Mouse (Mus musculus) kidney, embryonic 16.5 days (tissue): Measurements from ENCODE around the gene Ushbp1. TPM values are rescaled to one million over a fixed set of nuclear protein-coding genes. Genes with fewer than 3 reads are reported as not detected.
A peak's percentile ranks its signal among the peaks of the same experiment; 100 is the strongest.

ENCODE experiments used
- ATAC-seq: fragments of 200-750 bp; cut with Nextera tagmentation; 2 replicates; pipeline ENCODE4 v1.8.0; 2017; ENCODE audit warnings: moderate TSS enrichment; ENCODE audit not compliant: low FRiP score, low TSS enrichment
- H3K27ac ChIP-seq: fragments of 300-500 bp; sonication (generic); 2 replicates; pipeline ENCODE4 v1.5.1; 2014; ENCODE audit warnings: low read length
- H3K27me3 ChIP-seq: fragments of 300-500 bp; sonication (generic); 2 replicates; pipeline ENCODE4 v1.6.1; 2014; ENCODE audit warnings: low read length, control low read depth, mixed read lengths; ENCODE audit not compliant: insufficient read depth
- H3K36me3 ChIP-seq: fragments of 300-500 bp; sonication (generic); 2 replicates; pipeline ENCODE4 v1.6.1; 2014; ENCODE audit warnings: low read length, control low read depth, mixed read lengths; ENCODE audit not compliant: insufficient read depth
- H3K4me1 ChIP-seq: fragments of 300-500 bp; sonication (generic); 2 replicates; pipeline ENCODE4 v1.6.1; 2014; ENCODE audit warnings: low read length, control low read depth, mixed read lengths; ENCODE audit not compliant: insufficient read depth
- H3K4me2 ChIP-seq: fragments of 300-500 bp; sonication (generic); replicated peaks from 2 replicates; pipeline ENCODE4 v1.6.1; 2014; ENCODE audit warnings: low read depth, low read length
- H3K4me3 ChIP-seq: fragments of 300-500 bp; sonication (generic); 2 replicates; pipeline ENCODE4 v1.5.1; 2014; ENCODE audit warnings: mild to moderate bottlenecking, low read length
- H3K9ac ChIP-seq: fragments of 300-500 bp; sonication (generic); replicated peaks from 2 replicates; pipeline ENCODE4 v1.6.1; 2014; ENCODE audit warnings: low read length
- H3K9me3 ChIP-seq: fragments of 300-500 bp; sonication (generic); 2 replicates; pipeline ENCODE4 v1.6.1; 2016; ENCODE audit warnings: low read length, control low read depth
- WGBS: fragments of 180-500 bp; shearing (Covaris S2); extraction: QIAGEN DNeasy Blood & Tissue Kit; methylation state at CpG from one replicate; pipeline ENCODE4 v1.1.7; 2014; 5-methylcytosine and 5-hydroxymethylcytosine counted together
- polyA plus RNA-seq: library from polyadenylated mRNA; unstranded; fragments of >200 nt; fragmentation: Nextera tagmentation; extraction: Ambion mirVana; gene quantifications from 2 replicates; pipeline ENCODE4 v1.2.1, GENCODE M21; 2015

Gene Ushbp1
- polyA plus RNA-seq, 1 experiment from 2014 or later: 31.2 TPM

GRCm38 (mm10) chr8:71406099-71407015 lies 10.8 kb upstream of the Ushbp1 start:
- Histone ChIP-seq H3K4me3 (peak overlapping the region; percentile 80), H3K27ac (peak overlapping the region; percentile 61; the same call in 1 of the 2 replicates), H3K9me3 (no peaks in the 10 kb centered on the region), H3K9ac (peak overlapping the region; percentile 84), H3K4me1 (peaks cover 20% of the 10 kb centered on the region), H3K36me3 (peaks cover 30% of the 10 kb centered on the region), H3K27me3 (no peaks in the 10 kb centered on the region), H3K4me2 (peak overlapping the region; percentile 94)
- WGBS: under 1% methylated on average over 55 of the region's 55 CpGs
- peak; percentile 89 for ATAC-seq

DNA sequence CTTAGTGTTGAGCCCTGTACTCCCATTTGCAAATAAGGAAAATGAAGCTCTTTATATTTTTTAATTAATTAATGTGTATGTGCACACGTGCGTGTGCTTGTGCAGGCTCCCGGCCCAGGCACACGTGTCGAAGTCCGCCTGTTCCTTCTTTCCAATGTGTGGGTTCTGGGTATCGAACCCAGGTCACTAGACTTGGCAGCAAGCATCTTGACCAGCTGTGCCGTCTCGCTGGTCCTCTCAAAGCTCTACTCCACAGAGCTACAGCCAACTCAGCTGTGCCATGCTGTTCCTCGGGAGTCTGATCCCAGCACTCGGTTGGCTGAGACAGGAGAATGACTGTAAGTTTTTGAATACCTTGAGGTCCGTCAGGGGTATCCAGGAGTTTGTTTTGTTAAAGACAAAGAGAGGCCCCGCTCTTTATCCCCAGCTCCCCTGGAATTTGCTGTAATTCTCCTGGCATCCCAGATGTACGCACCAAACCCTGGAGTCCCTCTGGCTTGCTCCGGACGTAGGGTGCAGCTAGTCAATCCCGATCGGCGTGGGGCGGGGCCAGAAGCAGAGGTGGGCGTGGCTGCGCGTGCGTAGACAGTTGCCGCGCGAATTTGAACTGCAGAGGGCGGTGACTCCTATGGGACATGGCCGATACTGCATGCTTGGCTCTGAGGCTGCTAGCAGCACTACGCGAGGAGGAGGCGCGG lies 9.9 kb upstream of the Ushbp1 start, which contains the start of gene Ankle1:
Ankle1 (plus strand) TSS at position 610 of the 698 bp plus-strand sequence.
- Histone ChIP-seq H3K4me1 (peaks cover 19% of the 10 kb centered on the region), H3K4me3 (peak within 1 kb of the TSS; percentile 80), H3K27me3 (no peaks in the 10 kb centered on the region), H3K27ac (peak within 1 kb of the TSS; percentile 80), H3K4me2 (peak within 1 kb of the TSS; percentile 94), H3K9me3 (no peaks in the 10 kb centered on the region), H3K36me3 (peaks cover 36% of the 10 kb centered on the region), H3K9ac (peak within 1 kb of the TSS; percentile 84)
- ATAC-seq: peak; percentile 91
- 17% methylated on average over 33 of the region's 33 CpGs for WGBS

DNA sequence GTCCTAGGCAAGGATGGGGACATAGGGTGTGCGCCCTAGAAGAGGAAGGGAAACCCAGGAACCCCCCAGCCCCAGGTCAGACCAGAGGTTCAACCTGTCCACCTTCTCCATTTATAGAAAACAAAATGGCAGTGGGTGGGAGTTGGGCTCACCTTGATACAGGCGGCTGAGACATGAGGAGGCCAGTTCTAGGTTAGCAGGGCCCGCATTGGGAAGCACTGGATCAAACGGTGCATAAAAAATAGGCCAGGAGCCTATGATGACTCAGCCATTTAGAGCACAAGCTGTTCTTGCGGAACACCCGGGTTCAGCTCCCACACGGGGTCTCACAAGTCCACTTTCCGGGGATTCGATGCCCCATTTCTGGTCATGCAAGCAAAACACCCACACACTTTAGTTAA lies 9.3 kb upstream of the Ushbp1 start:
- Histone ChIP-seq H3K27me3 (no peaks in the 10 kb centered on the region), H3K27ac (no peak overlapping the region), H3K9me3 (no peaks in the 10 kb centered on the region), H3K4me1 (peaks cover 19% of the 10 kb centered on the region), H3K4me3 (peak overlapping the region; percentile 80; the same call in 1 of the 2 replicates), H3K9ac (no peak overlapping the region), H3K36me3 (peaks cover 39% of the 10 kb centered on the region), H3K4me2 (peak overlapping the region; percentile 94; the same call in 1 of the 2 replicates)
- WGBS: 62% methylated on average over 9 of the region's 9 CpGs
- no peak for ATAC-seq

DNA sequence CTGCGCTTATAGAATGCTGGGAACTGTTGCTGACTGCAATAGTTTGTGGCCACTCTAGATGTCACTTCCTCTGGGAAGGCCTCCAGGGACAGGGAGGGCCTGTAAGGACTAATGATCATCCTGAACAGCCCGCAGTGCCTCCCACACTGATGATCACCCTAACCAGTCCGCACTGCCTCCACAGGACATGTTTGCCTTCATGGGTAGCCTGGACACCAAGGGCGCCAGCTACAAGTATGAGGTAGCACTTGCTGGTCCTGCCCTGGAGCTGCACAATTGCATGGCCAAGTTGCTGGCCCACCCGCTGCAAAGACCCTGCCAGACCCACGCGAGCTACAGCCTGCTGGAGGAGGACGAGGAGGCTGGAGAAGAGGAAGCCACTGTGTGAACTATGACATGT lies 8.4 kb upstream of the Ushbp1 start:
- peaks cover 37% of the 10 kb centered on the region for H3K36me3 ChIP-seq
- no peak overlapping the region for H3K4me2 ChIP-seq
- H3K9me3 ChIP-seq: no peaks in the 10 kb centered on the region
- WGBS: 93% methylated on average over 8 of the region's 8 CpGs
- H3K27me3 ChIP-seq: no peaks in the 10 kb centered on the region
- ATAC-seq: no peak
- peaks cover 19% of the 10 kb centered on the region for H3K4me1 ChIP-seq
- no peak overlapping the region for H3K9ac ChIP-seq
- no peak overlapping the region for H3K4me3 ChIP-seq
- no peak overlapping the region for H3K27ac ChIP-seq

DNA sequence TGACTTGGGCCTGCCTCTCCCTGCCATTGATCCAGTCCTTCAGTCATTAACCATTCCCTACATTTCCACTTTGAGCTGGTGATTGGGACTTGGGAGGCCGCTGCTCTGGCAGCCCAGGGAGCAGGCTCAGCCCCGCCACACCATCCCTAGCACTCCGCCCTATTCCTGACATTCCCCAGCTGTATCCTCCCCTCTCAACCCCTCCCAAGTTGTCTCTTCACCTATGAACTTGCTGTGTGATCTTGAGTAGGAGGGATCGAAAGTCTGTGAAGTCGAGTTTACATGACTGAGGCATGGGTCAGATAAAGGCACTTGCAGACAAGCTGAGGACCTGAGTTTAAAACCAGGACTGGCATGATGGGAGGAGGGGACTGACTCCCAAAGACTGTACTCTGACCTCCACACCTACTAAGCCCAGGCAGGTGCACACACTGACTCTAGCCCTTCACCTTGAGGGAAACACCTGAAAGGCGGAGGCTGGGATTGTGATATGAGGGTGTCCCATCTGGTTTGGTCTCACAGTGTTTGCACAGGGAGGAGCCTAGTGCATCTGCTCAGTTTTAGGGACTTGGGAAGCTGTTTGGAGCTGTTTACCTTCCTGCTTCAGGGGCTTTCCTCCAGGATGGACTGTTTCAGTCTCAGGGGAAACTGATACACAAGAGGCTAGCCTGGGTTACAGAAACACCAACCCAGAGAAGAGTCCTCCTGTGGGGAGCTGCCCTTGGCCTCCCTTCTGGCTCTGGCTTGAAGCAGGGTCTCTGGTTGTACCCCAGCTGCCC lies 7.7 kb upstream of the Ushbp1 start:
- H3K4me1 ChIP-seq: peaks cover 19% of the 10 kb centered on the region
- no peaks in the 10 kb centered on the region for H3K27me3 ChIP-seq
- ATAC-seq: no peak
- 68% methylated on average over 6 of the region's 6 CpGs for WGBS
- H3K36me3 ChIP-seq: peaks cover 36% of the 10 kb centered on the region
- H3K4me3 ChIP-seq: no peak overlapping the region
- H3K9me3 ChIP-seq: no peaks in the 10 kb centered on the region
- H3K4me2 ChIP-seq: no peak overlapping the region
- no peak overlapping the region for H3K27ac ChIP-seq
- no peak overlapping the region for H3K9ac ChIP-seq

GRCm38 (mm10) chr8:71402446-71402964 lies 6.9 kb upstream of the Ushbp1 start:
- no peak overlapping the region for H3K9ac ChIP-seq
- no peak overlapping the region for H3K4me2 ChIP-seq
- peaks cover 21% of the 10 kb centered on the region for H3K4me1 ChIP-seq
- 76% methylated on average over 9 of the region's 9 CpGs for WGBS
- H3K36me3 ChIP-seq: peaks cover 30% of the 10 kb centered on the region
- H3K27ac ChIP-seq: no peak overlapping the region
- ATAC-seq: no peak
- no peaks in the 10 kb centered on the region for H3K27me3 ChIP-seq
- H3K9me3 ChIP-seq: no peaks in the 10 kb centered on the region
- no peak overlapping the region for H3K4me3 ChIP-seq

DNA sequence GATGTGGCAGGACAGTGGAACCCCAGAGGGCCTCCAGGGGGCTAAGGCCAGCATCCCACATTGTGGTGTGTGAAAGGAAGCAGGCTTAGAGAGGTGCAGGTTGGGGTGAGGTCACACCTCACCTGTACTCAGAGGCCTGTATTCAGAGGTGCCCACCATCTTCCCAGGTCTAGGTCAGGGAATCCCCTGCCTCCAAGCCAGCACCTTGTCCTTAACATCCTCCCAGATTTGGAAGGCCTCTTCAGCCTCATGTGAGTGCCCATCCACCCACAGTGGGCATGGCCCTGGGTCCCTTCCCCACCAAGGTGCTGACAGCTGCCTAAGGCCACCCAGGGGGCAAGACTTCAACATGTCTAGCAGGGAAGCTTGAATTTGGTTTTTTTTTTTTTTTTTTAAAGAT lies 5.9 kb upstream of the Ushbp1 start:
- Histone ChIP-seq H3K9ac (no peak overlapping the region), H3K4me3 (no peak overlapping the region), H3K4me2 (no peak overlapping the region), H3K27ac (no peak overlapping the region), H3K9me3 (no peaks in the 10 kb centered on the region), H3K4me1 (peaks cover 16% of the 10 kb centered on the region), H3K27me3 (no peaks in the 10 kb centered on the region), H3K36me3 (peaks cover 25% of the 10 kb centered on the region)
- no peak for ATAC-seq

GRCm38 (mm10) chr8:71400826-71401225 lies 5.2 kb upstream of the Ushbp1 start:
- WGBS: 87% methylated on average over 2 of the region's 2 CpGs
- Histone ChIP-seq H3K4me3 (no peak overlapping the region), H3K4me2 (no peak overlapping the region), H3K9me3 (no peaks in the 10 kb centered on the region), H3K27me3 (no peaks in the 10 kb centered on the region), H3K9ac (no peak overlapping the region), H3K27ac (no peak overlapping the region), H3K36me3 (peaks cover 25% of the 10 kb centered on the region), H3K4me1 (peaks cover 21% of the 10 kb centered on the region)
- no peak for ATAC-seq

DNA sequence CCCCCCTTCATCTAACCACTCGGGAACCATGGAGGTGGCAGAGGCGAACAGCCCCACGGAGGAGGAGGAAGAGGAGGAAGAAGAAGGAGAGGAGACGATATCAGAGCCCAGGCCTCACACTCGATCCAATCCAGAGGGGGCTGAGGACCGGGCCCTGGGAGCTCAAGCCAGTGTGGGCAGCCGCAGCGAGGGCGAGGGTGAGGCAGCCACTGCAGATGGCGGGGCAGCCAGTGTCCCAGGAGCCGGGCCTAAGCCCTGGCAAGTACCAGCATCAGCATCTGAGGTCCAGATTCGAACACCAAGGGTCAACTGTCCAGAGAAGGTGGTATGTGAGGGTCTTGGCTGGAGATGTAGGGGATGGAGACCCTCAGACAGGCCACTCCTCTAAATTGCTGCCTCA lies 2.1 kb upstream of the Ushbp1 start:
- H3K9me3 ChIP-seq: no peaks in the 10 kb centered on the region
- peaks cover 15% of the 10 kb centered on the region for H3K4me1 ChIP-seq
- peak overlapping the region; percentile 87 for H3K9ac ChIP-seq
- H3K4me3 ChIP-seq: peak overlapping the region; percentile 96
- WGBS: 85% methylated on average over 12 of the region's 12 CpGs
- no peak overlapping the region for H3K27ac ChIP-seq
- H3K27me3 ChIP-seq: no peaks in the 10 kb centered on the region
- no peak for ATAC-seq
- H3K4me2 ChIP-seq: peak overlapping the region; percentile 95
- peaks cover 25% of the 10 kb centered on the region for H3K36me3 ChIP-seq
